Mouse (Mus musculus) Patski (cell line): ENCODE measurements around the gene Pcx. TPM values are rescaled to one million over a fixed set of nuclear protein-coding genes. Genes with fewer than 3 reads are reported as not detected.
A peak's percentile ranks its signal among the peaks of the same experiment; 100 is the strongest.

Experiments
- ATAC-seq: fragments of 100-300 bp; one replicate; pipeline ENCODE4 v1.8.0; 2021
- CTCF ChIA-PET: fragments of 350-600 bp; sonication (Branson Sonifier 250); formaldehyde crosslinking; loops from one replicate; lab custom pipeline; 2022; ENCODE audit warnings: inconsistent platforms; lab: Charles Lee
- POLR2A ChIA-PET: fragments of 350-600 bp; sonication (Branson Sonifier 250); formaldehyde crosslinking; loops from one replicate; lab custom pipeline; 2022; ENCODE audit warnings: antibody characterized with exemption, inconsistent platforms; lab: Charles Lee
- DNase-seq: peaks from one replicate; pipeline ENCODE4 v3.0.0-alpha.2; 2011; ENCODE audit warnings: low read depth, low spot score
- H3K27me3 ChIP-seq: fragments of 371-371 bp; one replicate; pipeline ENCODE4 v1.5.1; 2021
- CTCF ChIP-seq: fragments of 100-300 bp; IDR thresholded peaks from one replicate; pipeline ENCODE4 v1.5.1; 2021
- in situ Hi-C: fragments of 300-500 bp; cut with MboI; formaldehyde crosslinking; loops from 3 replicates; pipeline ENCODE4 v1.11.1; 2018; ENCODE audit warnings: low pct_unique_long_range_greater_than_20kb, mixed read lengths
- polyA plus RNA-seq: library from polyadenylated mRNA; unstranded; gene quantifications from one replicate; pipeline ENCODE4 v1.2.3, GENCODE M21; 2021

The Pcx gene
- polyA plus RNA-seq, 1 experiment from 2014 or later = 21.5 TPM

- ChIA-PET CTCF (interaction anchor here (0.7 kb wide), 1 partner anchor 823 kb away, joined by 3 read pairs; no protein-coding TSS in a partner anchor), POLR2A (interaction anchor here (0.7 to 1.4 kb wide), 2 partner anchors 11 to 635 kb away, joined by 3 read pairs; no protein-coding TSS in a partner anchor)
- no peak for TF ChIP-seq CTCF
- DNase-seq (no peak), ATAC-seq (no peak)
- H3K27me3 ChIP-seq = no peaks in the 10 kb centered on the region
- in situ Hi-C loops = no loop called here
These were observed 5.5 kb downstream of the Pcx start for GRCm38 (mm10) chr19:4515746-4516145.

- ATAC-seq = no peak
- no peaks in the 10 kb centered on the region for H3K27me3 ChIP-seq
- CTCF ChIA-PET = interaction anchor here (0.7 kb wide), 1 partner anchor 822 kb away, joined by 3 read pairs; no protein-coding TSS in a partner anchor
- no peak for TF ChIP-seq CTCF
- no peak for DNase-seq
- POLR2A ChIA-PET = interaction anchor here (1.4 kb wide), 1 partner anchor 10 kb away, joined by 3 read pairs; no protein-coding TSS in a partner anchor
- in situ Hi-C loops = no loop called here
These were observed 6.0 kb downstream of the Pcx start for GRCm38 (mm10) chr19:4516288-4516687.

GRCm38 (mm10) chr19:4517483-4517882 lies 7.2 kb downstream of the Pcx start:
- TF ChIP-seq CTCF = no peak
- CTCF ChIA-PET = interaction anchor here (0.5 to 1.2 kb wide), 4 partner anchors 10 to 39 kb away, joined by 3 to 4 read pairs (median 4); no protein-coding TSS in a partner anchor
- DNase-seq = no peak
- no peak for ATAC-seq
- H3K27me3 ChIP-seq = no peaks in the 10 kb centered on the region
- POLR2A ChIA-PET = no interaction called here
- in situ Hi-C loops = no loop called here

GRCm38 (mm10) chr19:4521426-4522050 lies 11.3 kb downstream of the Pcx start:
- ATAC-seq (no peak), DNase-seq (no peak)
- in situ Hi-C loops = no loop called here
- ChIA-PET CTCF (interaction anchor here (0.9 to 1.0 kb wide), 3 partner anchors 11 to 21 kb away, joined by 3 to 4 read pairs (median 3); partner anchors contain the start of gene Pcx), POLR2A (no interaction called here)
- no peaks in the 10 kb centered on the region for H3K27me3 ChIP-seq
- no peak for TF ChIP-seq CTCF

- H3K27me3 ChIP-seq = no peaks in the 10 kb centered on the region
- ATAC-seq (no peak), DNase-seq (no peak)
- POLR2A ChIA-PET = no interaction called here
- in situ Hi-C loops = no loop called here
- CTCF ChIA-PET = interaction anchor here (1.3 kb wide), 1 partner anchor 41 kb away, joined by 4 read pairs; no protein-coding TSS in a partner anchor
- no peak for TF ChIP-seq CTCF
These were observed 24.4 kb downstream of the Pcx start for GRCm38 (mm10) chr19:4534646-4535045.

GRCm38 (mm10) chr19:4535922-4536321 lies 25.6 kb downstream of the Pcx start:
- no peaks in the 10 kb centered on the region for H3K27me3 ChIP-seq
- no peak for DNase-seq
- POLR2A ChIA-PET = no interaction called here
- no peak for ATAC-seq
- CTCF ChIA-PET = interaction anchor here (1.2 to 1.5 kb wide), 3 partner anchors 12 to 43 kb away, joined by 3 to 5 read pairs (median 4); no protein-coding TSS in a partner anchor
- no peak for TF ChIP-seq CTCF
- in situ Hi-C loops = no loop called here

- CTCF ChIA-PET = interaction anchor here (1.5 kb wide), 1 partner anchor 13 kb away, joined by 5 read pairs; no protein-coding TSS in a partner anchor
- POLR2A ChIA-PET = no interaction called here
- in situ Hi-C loops = no loop called here
- no peak for TF ChIP-seq CTCF
- no peak for DNase-seq
- H3K27me3 ChIP-seq = no peaks in the 10 kb centered on the region
- ATAC-seq = no peak
These were observed 26.3 kb downstream of the Pcx start for GRCm38 (mm10) chr19:4536606-4537005.

- DNase-seq (no peak), ATAC-seq (no peak)
- TF ChIP-seq CTCF = peak; percentile 32
- POLR2A ChIA-PET = no interaction called here
- in situ Hi-C loops = no loop called here
- CTCF ChIA-PET = no interaction called here
- H3K27me3 ChIP-seq = no peaks in the 10 kb centered on the region
These were observed 30.0 kb downstream of the Pcx start for GRCm38 (mm10) chr19:4540263-4540662.

- no peaks in the 10 kb centered on the region for H3K27me3 ChIP-seq
- TF ChIP-seq CTCF = no peak
- ChIA-PET POLR2A (no interaction called here), CTCF (interaction anchor here (1.4 kb wide), 1 partner anchor 12 kb away, joined by 3 read pairs; no protein-coding TSS in a partner anchor)
- no peak for DNase-seq
- in situ Hi-C loops = no loop called here
- no peak for ATAC-seq
These were observed 30.7 kb downstream of the Pcx start for GRCm38 (mm10) chr19:4540992-4541391.

GRCm38 (mm10) chr19:4542081-4542480 lies 31.8 kb downstream of the Pcx start:
- TF ChIP-seq CTCF = no peak
- ATAC-seq (no peak), DNase-seq (no peak)
- H3K27me3 ChIP-seq = no peaks in the 10 kb centered on the region
- POLR2A ChIA-PET = interaction anchor here (1.1 kb wide), 1 partner anchor 19 kb away, joined by 5 read pairs; no protein-coding TSS in a partner anchor
- CTCF ChIA-PET = interaction anchor here (1.3 to 1.8 kb wide), 3 partner anchors 12 to 21 kb away, joined by 3 read pairs; no protein-coding TSS in a partner anchor
- in situ Hi-C loops = no loop called here

GRCm38 (mm10) chr19:4545091-4545490 lies 34.8 kb downstream of the Pcx start:
- in situ Hi-C loops = no loop called here
- ATAC-seq = no peak
- no peak for TF ChIP-seq CTCF
- POLR2A ChIA-PET = interaction anchor here (1.1 kb wide), 1 partner anchor 21 kb away, joined by 3 read pairs; no protein-coding TSS in a partner anchor
- no peaks in the 10 kb centered on the region for H3K27me3 ChIP-seq
- DNase-seq = no peak
- CTCF ChIA-PET = no interaction called here
